Mouse (Mus musculus): ENCODE data around the gene Naa80. TPM values are rescaled to one million over a fixed set of nuclear protein-coding genes. Genes with fewer than 3 reads are reported as not detected.
A peak's percentile ranks its signal among the peaks of the same experiment; 100 is the strongest.

Naa80 gene
- total RNA-seq, 2 experiments from 2014 or later = 7.1 to 8.2 TPM

DNA sequence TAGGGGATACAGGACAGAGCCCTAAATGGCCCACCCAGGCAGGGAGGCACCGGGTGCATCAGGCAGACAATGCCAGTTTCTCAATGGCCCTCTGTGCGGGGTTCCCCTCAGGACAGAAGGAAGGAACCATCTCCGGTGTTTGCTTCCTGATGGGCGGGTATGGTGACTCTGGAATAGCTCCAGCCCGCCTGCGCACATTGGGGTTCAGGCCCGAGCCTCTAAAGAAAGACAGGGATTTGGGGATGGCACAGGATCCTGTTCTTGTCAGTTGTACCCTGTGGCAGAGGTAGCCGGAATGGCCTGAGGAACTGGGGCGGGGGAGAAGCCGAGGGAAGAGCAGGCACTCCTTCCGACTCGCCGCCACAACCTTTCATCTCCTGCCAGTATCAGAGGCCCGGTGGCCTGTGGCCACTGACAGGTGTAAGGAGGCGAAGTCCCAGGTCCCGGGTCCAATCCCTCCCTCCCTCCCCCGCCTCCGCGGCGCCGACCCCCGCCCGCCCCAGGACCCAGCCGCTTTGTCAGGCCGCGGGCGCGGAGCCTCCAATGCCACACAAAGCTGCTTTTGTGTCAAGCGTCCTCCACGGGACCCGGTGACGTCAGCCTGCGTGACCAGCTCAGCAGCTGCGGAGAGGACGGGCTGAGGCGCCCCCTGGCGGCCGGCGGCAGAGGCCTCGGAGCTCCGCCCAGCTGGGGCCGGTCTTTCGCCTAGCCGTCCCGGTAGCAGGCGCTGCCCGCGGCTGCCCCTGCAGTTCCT lies 33.7 kb downstream of the Naa80 start:
- peak; percentile 83 for ATAC-seq (replicated peaks; ENCODE audit: poor library complexity, severe bottlenecking)

DNA sequence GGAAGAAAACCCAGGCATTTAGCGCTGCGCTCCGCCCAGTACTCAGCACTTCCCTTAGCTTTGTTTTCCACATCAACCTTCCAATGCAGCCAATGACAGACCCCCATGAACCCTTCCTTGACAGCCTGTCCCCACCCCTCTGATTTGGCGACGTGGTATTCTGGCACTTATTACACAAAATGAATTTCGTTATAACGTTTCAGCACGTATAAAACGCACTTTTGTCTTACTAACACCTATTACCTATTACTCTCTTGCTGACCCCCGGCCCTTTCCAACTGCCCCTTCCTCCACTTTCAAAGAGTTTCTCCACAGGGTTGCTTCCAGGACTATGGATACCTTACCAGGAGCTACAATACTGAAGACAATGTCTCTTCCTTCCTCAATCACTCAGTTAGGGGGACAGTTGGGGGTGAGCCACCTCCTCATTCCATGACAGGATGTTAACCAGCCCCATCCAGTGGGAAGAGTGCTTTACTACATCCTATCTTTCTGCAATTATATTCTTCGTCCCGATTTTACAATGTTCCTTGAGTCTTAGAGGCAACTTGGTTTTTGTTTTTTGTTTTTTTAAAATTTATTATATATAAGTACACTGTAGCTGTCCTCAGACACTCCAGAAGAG lies 34.4 kb downstream of the Naa80 start:
- ATAC-seq (replicated peaks; ENCODE audit: poor library complexity, severe bottlenecking) = no peak; the same call in 1 of the 2 replicates

DNA sequence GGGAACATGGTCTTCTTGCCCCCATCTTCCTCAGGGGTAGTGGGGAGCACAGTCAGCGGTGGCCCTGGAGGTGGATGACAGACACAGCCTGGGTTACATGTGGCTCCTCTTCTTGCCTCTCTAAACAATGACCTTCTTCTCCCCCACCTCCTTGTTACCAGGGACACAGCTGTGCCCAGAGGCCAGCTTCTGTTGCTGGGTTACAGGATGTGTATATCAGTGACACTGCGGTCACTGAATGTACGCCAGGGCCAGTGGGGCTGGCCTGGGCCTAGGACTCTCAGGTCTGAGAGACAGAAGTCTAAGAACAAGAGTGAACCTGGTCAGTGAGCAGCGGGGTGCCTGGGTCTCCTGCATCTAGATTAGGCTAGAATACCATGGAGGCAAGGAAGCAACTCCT lies 36.3 kb downstream of the Naa80 start:
- no peak for ATAC-seq (replicated peaks; ENCODE audit: poor library complexity, severe bottlenecking)

DNA sequence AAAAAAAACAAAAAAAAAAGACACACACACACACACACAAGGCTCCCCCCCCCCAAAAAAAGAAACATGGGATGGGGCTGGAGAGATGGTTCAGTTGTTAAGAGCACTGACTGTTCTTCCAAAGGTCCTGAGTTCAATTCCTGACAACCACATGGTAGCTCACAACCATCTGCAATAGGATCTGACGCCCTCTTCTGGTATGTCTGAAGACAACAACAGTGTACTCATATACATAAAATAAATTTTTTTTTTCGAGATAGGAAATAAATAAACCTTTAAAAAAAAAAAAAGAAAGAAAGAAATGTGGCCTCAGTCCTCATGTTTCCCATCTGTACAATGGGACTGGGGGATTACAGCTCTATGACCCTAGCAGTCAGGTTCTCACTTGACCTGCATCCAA lies 38.8 kb downstream of the Naa80 start:
- no peak for ATAC-seq (replicated peaks; ENCODE audit: poor library complexity, severe bottlenecking)

DNA sequence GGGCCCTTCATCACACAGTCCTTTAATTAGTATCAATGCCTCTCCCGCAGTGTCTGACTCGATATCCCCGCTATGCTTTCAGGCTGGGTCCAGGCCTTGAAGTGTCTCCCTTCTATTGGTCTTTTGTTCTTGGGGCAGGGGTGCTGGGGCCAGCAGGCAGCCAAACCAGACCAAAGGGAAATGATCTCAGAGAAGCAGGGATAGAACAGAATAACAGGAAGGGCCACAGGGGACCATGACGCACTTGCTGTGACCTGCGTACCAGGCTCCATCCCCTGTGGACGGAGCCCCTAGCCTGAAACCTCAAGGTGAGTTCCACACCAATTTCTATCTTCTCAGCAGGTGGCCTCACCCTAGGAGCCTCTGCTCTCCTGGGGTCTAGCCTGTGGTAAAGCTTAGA lies 39.4 kb downstream of the Naa80 start:
- ATAC-seq (replicated peaks; ENCODE audit: poor library complexity, severe bottlenecking) = no peak

DNA sequence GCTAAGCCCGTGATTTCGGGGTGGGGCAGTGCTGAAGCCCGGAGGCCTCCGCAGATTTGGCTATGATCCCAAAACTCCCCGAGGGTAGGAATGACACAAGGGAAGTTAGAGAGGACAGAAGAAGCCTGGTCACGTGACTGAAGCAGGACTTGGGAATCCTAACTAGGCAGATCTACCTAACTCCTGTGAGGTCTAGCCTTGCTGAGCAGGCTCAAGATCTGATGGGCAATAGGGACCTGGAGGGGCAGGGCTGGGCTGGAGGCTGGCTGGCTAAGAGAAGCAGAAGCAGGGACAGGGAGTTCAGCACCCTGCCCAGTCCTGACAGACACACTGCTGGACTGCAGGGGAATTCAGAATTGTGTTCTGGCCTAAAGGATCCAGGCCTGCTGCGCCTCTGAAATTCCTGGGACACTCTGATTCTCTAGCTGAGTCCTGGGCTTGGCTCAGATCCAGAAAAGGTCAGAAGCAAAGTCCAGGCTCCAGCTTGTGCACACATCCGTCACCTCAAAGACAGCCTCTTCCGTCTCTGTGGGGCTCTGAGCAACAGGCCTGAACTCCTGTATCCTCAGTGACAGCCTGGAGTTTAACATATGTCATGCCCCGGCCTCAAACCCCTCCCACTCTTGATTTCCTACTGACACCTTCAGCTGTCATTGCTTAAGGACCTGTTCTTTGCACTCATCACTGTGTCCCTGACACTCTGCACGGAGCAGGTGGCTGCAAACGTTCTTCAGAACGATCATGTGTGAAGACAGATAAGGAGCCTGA lies 40.3 kb downstream of the Naa80 start:
- ATAC-seq (replicated peaks; ENCODE audit: poor library complexity, severe bottlenecking) = no peak

DNA sequence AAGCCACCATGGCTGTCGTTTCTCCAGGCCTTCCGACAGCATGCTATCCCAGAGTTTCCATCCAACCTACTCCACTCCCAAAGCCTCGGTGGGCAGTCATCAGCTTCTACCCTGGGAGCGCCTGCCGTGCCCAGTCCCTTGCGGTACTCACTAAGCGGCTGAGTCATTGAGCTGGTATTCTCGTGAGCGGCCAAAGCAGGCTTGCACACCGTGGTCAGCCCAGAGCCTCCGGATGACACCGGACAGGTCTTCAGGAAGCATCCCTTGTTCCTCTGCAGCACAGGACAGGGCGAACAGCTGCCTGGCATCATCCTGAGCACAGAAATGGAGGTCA lies 40.8 kb downstream of the Naa80 start:
- no peak for ATAC-seq (replicated peaks; ENCODE audit: poor library complexity, severe bottlenecking)

DNA sequence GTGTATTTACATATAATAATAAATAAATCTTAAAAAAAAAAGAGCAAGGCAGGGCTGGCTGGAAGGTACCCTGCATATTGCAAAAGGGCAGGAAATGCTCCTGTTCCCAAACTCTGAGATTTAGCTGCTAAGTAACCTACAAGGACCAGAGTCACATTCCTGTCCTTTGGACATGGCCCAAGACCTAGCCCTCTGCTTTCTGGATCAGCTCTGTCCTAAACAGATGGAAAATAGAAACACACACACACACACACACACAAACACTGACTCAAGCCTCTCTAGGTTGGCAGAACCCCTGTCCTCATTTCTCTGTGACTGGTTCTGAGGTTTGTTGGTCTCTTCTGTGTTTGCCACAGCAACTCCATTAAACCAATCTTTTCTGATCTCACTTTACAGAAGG lies 42.3 kb downstream of the Naa80 start:
- ATAC-seq (replicated peaks; ENCODE audit: poor library complexity, severe bottlenecking) = no peak

DNA sequence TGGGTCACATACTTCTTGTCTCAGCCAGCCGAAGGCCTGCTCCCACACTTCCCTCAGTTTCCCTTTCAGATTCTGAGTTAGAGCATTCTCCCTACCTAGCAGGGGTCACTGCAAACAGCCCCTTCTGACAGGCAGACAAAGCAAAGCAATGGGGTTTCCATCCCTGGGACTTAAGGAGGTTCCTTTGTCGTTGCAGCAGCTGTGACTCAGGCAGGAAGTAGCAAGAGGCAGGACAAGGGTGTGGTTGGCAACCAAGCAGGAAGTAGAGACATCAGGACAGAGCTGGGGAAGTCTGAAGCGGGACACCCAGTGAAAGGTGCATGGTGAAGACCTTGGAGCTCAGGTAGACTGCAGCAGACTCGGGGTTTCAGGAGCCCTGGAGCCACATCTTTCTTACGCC lies 45.9 kb downstream of the Naa80 start:
- peak; percentile 70 for ATAC-seq (replicated peaks; ENCODE audit: poor library complexity, severe bottlenecking)

DNA sequence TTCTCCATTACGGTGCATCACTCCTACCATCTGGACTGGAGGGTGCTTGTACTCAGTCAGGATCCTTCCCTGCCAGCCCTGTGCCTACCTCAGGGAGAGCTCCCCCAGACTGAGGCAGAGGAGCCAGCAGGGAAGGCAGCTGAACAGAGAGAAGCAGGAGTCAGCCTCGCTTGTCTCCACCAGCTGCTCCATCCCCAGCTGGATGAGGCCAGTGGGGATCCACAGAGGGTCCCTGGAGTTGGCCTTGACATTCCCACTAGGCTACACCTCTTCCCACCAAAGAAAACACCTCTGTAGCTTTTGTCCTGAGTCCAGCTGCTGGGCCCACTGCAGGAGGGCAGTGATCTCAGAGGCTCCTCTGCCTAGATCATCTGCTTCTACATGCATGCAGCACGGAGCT lies 46.3 kb downstream of the Naa80 start:
- ATAC-seq (replicated peaks; ENCODE audit: poor library complexity, severe bottlenecking) = peak; percentile 1; the same call in 1 of the 2 replicates

DNA sequence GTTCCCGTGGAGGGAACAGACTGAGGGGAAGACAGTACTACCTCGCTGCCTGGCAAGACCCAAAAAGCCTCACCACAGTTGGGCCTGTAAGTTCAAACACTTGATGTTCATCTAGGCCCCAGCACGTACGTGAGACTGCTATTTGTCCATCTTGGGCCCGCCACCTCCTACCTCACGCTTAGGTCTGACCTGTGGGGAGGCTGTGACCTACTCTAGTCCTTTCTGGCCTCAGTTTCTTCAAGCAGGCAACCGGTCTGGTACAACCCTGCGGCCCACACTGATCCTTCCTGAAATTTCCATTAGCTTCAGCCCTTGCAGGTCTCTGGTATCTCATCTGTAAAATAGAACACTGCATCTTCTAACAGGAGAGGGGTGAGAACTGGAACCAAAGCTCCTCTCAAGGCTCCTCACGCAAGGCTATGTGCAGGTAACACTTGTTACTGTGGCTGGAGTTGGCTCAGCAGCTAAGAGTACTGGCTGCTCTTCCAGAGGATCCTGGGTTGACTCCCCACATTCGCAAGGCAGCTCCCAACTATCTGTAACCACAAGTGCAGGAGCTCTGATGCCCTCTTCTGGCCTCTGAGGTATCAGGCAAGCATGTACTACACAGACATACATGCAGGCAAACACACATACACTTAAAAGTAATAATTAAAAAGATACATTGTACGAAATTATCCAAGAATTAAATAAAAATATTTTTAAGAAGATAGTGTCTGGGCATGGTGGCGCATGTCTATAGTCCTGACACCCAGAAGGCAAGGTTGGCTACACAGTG lies 46.9 kb downstream of the Naa80 start:
- ATAC-seq (replicated peaks; ENCODE audit: poor library complexity, severe bottlenecking) = no peak

DNA sequence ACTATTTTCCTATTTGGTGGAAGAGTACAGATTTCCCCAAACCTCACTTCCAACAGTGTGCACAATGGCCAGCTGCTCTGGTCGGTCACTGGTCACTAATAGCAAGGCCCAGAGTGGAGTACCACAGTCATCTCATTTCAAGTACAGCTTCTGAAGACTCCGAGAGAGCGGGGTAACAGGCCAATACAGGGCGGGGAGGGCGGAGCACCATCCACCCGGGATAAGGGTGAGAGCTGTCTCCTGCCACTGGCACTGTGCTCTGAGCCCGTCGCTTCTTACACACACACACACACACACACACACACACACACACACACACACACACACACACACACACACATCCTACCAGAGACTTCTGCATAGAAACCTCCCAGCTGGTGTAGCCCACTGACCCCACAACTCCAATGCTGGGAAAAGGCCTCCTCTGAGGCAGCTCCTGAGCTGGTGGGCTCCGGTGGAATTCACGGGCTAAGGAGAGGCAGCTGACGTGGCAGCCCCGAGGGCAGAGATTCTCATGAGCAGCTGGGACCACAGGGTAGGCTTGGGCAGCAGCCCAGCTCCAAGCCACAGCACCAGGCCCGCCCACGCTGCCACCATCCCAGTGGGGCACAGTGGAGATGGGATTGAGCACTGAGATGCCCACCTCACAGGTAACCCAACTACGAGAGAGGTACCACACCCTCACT lies 47.6 kb downstream of the Naa80 start:
- ATAC-seq (replicated peaks; ENCODE audit: poor library complexity, severe bottlenecking) = no peak

DNA sequence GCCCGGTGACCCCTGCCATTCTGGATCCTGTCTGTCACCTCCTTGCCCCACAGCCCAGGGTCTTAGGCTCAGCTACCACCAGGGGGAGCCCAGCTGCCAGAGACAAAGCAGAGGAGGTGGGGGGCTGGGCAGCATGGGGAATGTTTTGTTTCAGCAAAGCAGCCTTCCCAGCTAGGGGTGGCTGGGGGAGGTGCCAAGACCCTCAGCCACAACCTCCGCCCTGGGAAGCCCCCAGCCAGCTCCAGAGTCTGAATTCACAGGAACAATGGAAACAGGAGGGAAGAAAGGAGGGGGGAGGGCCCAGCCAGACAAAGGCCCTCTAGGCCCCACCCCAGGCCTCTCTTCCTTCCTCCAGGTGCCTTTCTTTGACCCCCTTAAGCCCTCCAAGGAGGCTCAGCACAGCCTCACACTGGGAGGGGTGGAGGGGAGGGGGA lies 48.2 kb downstream of the Naa80 start:
- ATAC-seq (replicated peaks; ENCODE audit: poor library complexity, severe bottlenecking) = peak; percentile 30

DNA sequence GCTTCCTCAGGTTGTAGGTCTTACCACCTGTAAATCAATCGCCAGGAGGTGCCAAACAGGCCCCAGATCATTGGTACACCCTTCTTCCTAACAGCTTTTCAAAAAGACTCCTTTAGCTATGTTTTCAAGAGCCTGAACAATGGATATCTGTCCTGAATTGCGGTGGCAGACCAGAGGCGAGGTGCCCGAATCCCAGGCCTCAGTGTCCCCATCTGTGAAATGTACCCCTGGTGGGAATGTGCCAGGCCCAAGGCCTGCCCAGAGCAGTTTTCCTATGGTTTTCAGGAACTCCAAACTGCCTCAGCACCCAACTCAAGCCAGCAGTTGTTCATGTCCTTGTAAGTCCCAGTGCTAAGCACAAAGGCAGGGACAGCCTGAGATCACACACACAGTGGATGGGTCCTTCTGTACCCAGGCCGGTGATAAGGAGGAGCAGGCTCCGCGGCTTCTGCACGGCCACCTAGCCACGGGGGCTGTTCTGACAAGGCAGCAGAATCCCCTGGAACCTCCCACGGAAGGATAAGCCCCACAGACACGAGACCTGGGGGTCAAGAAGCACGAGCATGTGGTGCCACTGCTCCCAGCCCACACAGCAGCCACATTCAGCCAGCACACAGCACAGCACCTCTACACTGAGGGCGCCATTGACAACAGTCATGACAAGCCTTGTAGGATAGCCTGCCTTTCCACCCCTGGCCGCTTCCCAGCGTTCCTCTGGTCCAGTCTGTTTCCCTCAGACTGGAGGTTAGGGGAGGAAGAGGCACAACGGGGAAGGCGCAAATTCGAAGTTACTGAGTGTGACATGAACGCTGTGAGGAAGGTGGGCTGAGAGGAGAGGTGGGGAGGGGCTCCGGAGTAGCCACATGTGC lies 48.9 kb downstream of the Naa80 start:
- no peak for ATAC-seq (replicated peaks; ENCODE audit: poor library complexity, severe bottlenecking)

DNA sequence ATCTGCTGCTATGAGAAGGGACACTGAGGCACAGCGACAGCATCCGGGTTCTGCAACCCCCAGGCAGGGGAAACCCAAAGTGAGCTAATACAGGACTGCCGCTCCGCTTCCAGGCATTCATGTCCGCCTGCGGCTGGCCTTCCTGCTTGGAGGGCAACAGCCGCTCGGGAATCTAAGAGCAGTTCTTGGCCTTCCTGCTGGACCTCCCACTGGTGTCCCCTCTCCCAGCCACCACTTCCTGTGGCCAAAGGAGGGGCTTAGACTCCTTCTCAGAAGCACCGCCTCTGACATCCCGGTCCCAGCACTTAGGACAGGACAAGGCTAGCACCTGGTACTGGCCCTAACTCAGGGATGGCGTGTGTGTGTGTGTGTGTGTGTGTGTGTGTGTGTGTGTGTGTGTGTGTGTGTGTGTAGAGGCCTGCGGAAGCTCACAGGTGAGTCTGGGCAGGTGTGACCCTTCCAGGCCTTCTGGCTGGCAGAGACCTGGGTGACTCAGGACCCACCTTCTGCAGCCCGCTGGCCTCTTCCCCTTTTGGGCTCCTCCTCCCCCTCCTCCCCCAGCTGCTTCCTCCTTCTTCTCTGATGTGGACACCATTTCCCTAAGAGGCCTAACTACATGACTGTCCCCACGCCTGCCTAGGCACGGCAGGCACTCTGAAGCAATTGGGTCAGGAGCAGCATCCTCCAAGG lies 50.2 kb downstream of the Naa80 start:
- peak; percentile 64 for ATAC-seq (replicated peaks; ENCODE audit: poor library complexity, severe bottlenecking)

DNA sequence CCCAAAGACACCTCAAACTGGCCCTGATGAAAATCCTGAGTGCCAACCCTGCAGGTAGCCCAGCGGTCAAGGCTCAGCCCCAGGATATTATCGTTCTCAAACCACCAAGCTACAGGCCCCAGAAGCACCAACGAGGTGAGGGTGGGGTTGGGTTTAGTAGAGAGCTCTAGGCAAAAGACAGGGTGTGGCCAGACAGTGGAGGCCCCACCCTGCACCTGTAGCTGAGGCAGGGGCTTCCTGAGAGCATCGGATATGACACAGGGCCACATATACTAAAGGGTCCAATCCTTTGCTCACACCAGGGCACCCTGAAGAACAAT lies 50.7 kb downstream of the Naa80 start:
- no peak for ATAC-seq (replicated peaks; ENCODE audit: poor library complexity, severe bottlenecking)

DNA sequence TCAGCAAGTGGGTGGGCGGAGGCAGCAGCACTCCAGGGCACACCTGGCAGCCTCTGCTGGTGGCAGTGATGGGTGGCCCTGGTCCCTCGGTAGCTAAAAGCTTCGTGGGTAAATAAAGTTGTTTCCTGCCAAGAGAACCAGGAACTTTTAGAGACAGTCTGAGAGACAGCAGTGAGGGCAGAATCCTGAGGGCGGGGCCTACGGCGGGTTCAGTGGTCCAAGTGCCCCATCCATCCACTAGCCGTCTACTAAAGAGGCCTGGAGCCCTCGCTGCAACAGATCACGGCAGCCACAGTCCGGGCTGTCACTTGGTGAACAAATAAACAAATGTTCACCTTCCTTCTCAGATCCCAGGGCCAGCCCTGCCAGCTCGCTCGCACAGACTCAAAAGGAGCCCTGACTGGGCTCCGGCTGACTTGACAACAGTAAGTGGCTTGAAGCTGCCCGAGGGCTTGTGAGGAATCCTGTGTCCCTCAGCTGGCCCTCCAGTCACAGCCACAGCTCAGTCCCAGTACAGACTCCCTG lies 51.3 kb downstream of the Naa80 start:
- no peak for ATAC-seq (replicated peaks; ENCODE audit: poor library complexity, severe bottlenecking)

DNA sequence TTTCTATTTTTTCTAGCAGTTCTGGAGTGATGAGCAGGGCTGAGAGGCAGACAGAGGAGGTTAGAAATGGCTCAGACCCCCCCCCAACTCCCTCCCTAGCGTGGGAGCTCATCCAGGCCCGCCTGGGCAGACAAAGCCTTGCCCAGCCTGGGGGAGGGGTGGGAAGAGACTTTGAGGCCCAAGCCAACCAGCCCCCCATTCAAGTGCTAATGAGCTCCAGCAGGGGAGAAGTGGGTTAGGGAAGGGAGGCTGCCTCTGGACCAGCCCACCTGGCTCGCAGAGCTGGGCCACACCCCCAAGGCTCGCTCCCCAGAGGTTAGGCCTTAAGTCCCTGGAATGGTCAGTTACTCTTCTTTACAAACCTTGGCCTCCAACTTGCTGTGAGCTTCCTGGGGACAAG lies 51.9 kb downstream of the Naa80 start:
- ATAC-seq (replicated peaks; ENCODE audit: poor library complexity, severe bottlenecking) = no peak

Measured in granulocyte monocyte progenitor cell, adult 5-6 weeks (primary cell).